Mouse (Mus musculus): ENCODE results near the gene Tnrc18. TPM values are rescaled to one million over a fixed set of nuclear protein-coding genes. Genes with fewer than 3 reads are reported as not detected.

Tnrc18 gene
- polyA plus RNA-seq, 1 experiment from 2014 or later = 9.9 TPM

GRCm38 (mm10) chr5:142803746-142804145 lies 13.7 kb downstream of the Tnrc18 start:
- Histone ChIP-seq H3K4me2 (replicated peaks; ENCODE audit: low read depth) (no peak overlapping the region), H3K4me3 (ENCODE audit: low read depth, low read length) (no peak overlapping the region), H3K9ac (ENCODE audit: low read depth, low read length) (no peak overlapping the region), H3K36me3 (ENCODE audit: control insufficient read depth, insufficient read depth) (peaks cover 6% of the 10 kb centered on the region; the same call in 1 of the 2 replicates), H3K9me3 (ENCODE audit: control insufficient read depth) (no peaks in the 10 kb centered on the region), H3K27me3 (replicated peaks; ENCODE audit: control insufficient read depth, insufficient read depth, low read length) (no peaks in the 10 kb centered on the region), H3K27ac (ENCODE audit: low read depth, low read length) (no peak overlapping the region), H3K4me1 (replicated peaks; ENCODE audit: control insufficient read depth, insufficient read depth, low read length) (peaks cover 5% of the 10 kb centered on the region; the same call in 1 of the 2 replicates)
- 74% methylated on average over 1 of the region's 1 CpGs for WGBS
- no peak for ATAC-seq
- TF ChIP-seq CTCF (IDR thresholded peaks at IDR 0.05; ENCODE audit: low read depth) = no peak

- Histone ChIP-seq H3K36me3 (ENCODE audit: control insufficient read depth, insufficient read depth) (peaks cover 6% of the 10 kb centered on the region; the same call in 1 of the 2 replicates), H3K4me2 (replicated peaks; ENCODE audit: low read depth) (no peak overlapping the region), H3K27me3 (replicated peaks; ENCODE audit: control insufficient read depth, insufficient read depth, low read length) (no peaks in the 10 kb centered on the region), H3K4me3 (ENCODE audit: low read depth, low read length) (no peak overlapping the region), H3K4me1 (replicated peaks; ENCODE audit: control insufficient read depth, insufficient read depth, low read length) (peaks cover 5% of the 10 kb centered on the region; the same call in 1 of the 2 replicates), H3K9ac (ENCODE audit: low read depth, low read length) (no peak overlapping the region), H3K27ac (ENCODE audit: low read depth, low read length) (no peak overlapping the region), H3K9me3 (ENCODE audit: control insufficient read depth) (no peaks in the 10 kb centered on the region)
- 65% methylated on average over 4 of the region's 4 CpGs for WGBS
- ATAC-seq = no peak
- TF ChIP-seq CTCF (IDR thresholded peaks at IDR 0.05; ENCODE audit: low read depth) = no peak
These were observed 14.6 kb downstream of the Tnrc18 start for GRCm38 (mm10) chr5:142802884-142803283.

- no peak overlapping the region for H3K4me2 ChIP-seq (replicated peaks; ENCODE audit: low read depth)
- no peaks in the 10 kb centered on the region for H3K27me3 ChIP-seq (replicated peaks; ENCODE audit: control insufficient read depth, insufficient read depth, low read length)
- no peaks in the 10 kb centered on the region for H3K9me3 ChIP-seq (ENCODE audit: control insufficient read depth)
- WGBS = 65% methylated on average over 2 of the region's 2 CpGs
- no peak overlapping the region for H3K4me3 ChIP-seq (ENCODE audit: low read depth, low read length)
- H3K9ac ChIP-seq (ENCODE audit: low read depth, low read length) = no peak overlapping the region
- ATAC-seq = no peak
- peaks cover 8% of the 10 kb centered on the region; the same call in 1 of the 2 replicates for H3K4me1 ChIP-seq (replicated peaks; ENCODE audit: control insufficient read depth, insufficient read depth, low read length)
- H3K36me3 ChIP-seq (ENCODE audit: control insufficient read depth, insufficient read depth) = peaks cover 4% of the 10 kb centered on the region; the same call in 1 of the 2 replicates
- TF ChIP-seq CTCF (IDR thresholded peaks at IDR 0.05; ENCODE audit: low read depth) = no peak
- no peak overlapping the region for H3K27ac ChIP-seq (ENCODE audit: low read depth, low read length)
These were observed 15.5 kb downstream of the Tnrc18 start for GRCm38 (mm10) chr5:142801977-142802376.

DNA sequence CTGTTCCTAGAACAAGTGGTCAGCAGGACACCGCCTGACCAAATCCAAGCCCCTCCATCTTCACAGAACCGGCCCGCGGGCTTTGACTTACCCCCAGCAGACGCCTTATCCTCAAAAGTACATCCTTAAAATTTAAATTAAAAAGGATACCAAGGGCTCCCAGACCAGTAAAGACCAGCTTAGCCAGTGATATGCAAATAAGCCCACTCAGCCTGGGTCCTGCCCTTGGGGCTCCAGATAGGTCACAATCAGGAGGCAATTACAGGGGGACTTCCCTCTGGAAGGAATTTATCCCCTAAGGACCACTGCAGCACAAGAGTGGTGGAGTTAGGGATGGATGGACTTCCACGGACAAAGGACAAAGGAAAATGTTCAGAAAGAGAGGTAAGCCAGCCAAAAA lies 16.8 kb downstream of the Tnrc18 start:
- ATAC-seq = no peak
- Histone ChIP-seq H3K9ac (ENCODE audit: low read depth, low read length) (no peak overlapping the region), H3K36me3 (ENCODE audit: control insufficient read depth, insufficient read depth) (no peaks in the 10 kb centered on the region), H3K4me2 (replicated peaks; ENCODE audit: low read depth) (no peak overlapping the region), H3K4me1 (replicated peaks; ENCODE audit: control insufficient read depth, insufficient read depth, low read length) (peaks cover 8% of the 10 kb centered on the region; the same call in 1 of the 2 replicates), H3K9me3 (ENCODE audit: control insufficient read depth) (no peaks in the 10 kb centered on the region), H3K27me3 (replicated peaks; ENCODE audit: control insufficient read depth, insufficient read depth, low read length) (no peaks in the 10 kb centered on the region), H3K4me3 (ENCODE audit: low read depth, low read length) (no peak overlapping the region), H3K27ac (ENCODE audit: low read depth, low read length) (no peak overlapping the region)
- no peak for TF ChIP-seq CTCF (IDR thresholded peaks at IDR 0.05; ENCODE audit: low read depth)
- 72% methylated on average over 6 of the region's 6 CpGs for WGBS

GRCm38 (mm10) chr5:142800198-142800597 lies 17.3 kb downstream of the Tnrc18 start:
- Histone ChIP-seq H3K36me3 (ENCODE audit: control insufficient read depth, insufficient read depth) (0 out of 2 replicates have a peak, but pooled peaks cover 3% of the 10 kb centered on the region), H3K4me3 (ENCODE audit: low read depth, low read length) (no peak overlapping the region), H3K9ac (ENCODE audit: low read depth, low read length) (no peak overlapping the region), H3K4me1 (replicated peaks; ENCODE audit: control insufficient read depth, insufficient read depth, low read length) (peaks cover 8% of the 10 kb centered on the region; the same call in 1 of the 2 replicates), H3K4me2 (replicated peaks; ENCODE audit: low read depth) (no peak overlapping the region), H3K9me3 (ENCODE audit: control insufficient read depth) (no peaks in the 10 kb centered on the region), H3K27me3 (replicated peaks; ENCODE audit: control insufficient read depth, insufficient read depth, low read length) (no peaks in the 10 kb centered on the region), H3K27ac (ENCODE audit: low read depth, low read length) (no peak overlapping the region)
- TF ChIP-seq CTCF (IDR thresholded peaks at IDR 0.05; ENCODE audit: low read depth) = no peak
- 43% methylated on average over 8 of the region's 8 CpGs for WGBS
- no peak for ATAC-seq

- no peak overlapping the region for H3K4me2 ChIP-seq (replicated peaks; ENCODE audit: low read depth)
- H3K27ac ChIP-seq (ENCODE audit: low read depth, low read length) = no peak overlapping the region; the same call in 1 of the 2 replicates
- H3K9ac ChIP-seq (ENCODE audit: low read depth, low read length) = no peak overlapping the region
- ATAC-seq = no peak
- TF ChIP-seq CTCF (IDR thresholded peaks at IDR 0.05; ENCODE audit: low read depth) = no peak
- 46% methylated on average over 4 of the region's 4 CpGs for WGBS
- H3K9me3 ChIP-seq (ENCODE audit: control insufficient read depth) = no peaks in the 10 kb centered on the region
- H3K27me3 ChIP-seq (replicated peaks; ENCODE audit: control insufficient read depth, insufficient read depth, low read length) = no peaks in the 10 kb centered on the region
- peaks cover 11% of the 10 kb centered on the region; the same call in 1 of the 2 replicates for H3K36me3 ChIP-seq (ENCODE audit: control insufficient read depth, insufficient read depth)
- peaks cover 8% of the 10 kb centered on the region; the same call in 1 of the 2 replicates for H3K4me1 ChIP-seq (replicated peaks; ENCODE audit: control insufficient read depth, insufficient read depth, low read length)
- no peak overlapping the region for H3K4me3 ChIP-seq (ENCODE audit: low read depth, low read length)
These were observed 18.2 kb downstream of the Tnrc18 start for GRCm38 (mm10) chr5:142799259-142799658.
